Mouse (Mus musculus) CH12.LX (cell line): ENCODE results near the gene Cmtm8. TPM values are rescaled to one million over a fixed set of nuclear protein-coding genes. Genes with fewer than 3 reads are reported as not detected.

Experiments used
- DNase-seq: peaks from one replicate; pipeline ENCODE4 v3.0.0-alpha.2; 2013; ENCODE audit errors: extremely low read depth
- H3K27ac ChIP-seq: 2 replicates; pipeline ENCODE4 v1.5.1; 2012; ENCODE audit warnings: low read depth, mild to moderate bottlenecking, control low read depth, moderate library complexity; ENCODE audit not compliant: insufficient read depth
- H3K27me3 ChIP-seq: replicated peaks from 2 replicates; pipeline ENCODE3; 2012; ENCODE audit warnings: inconsistent platforms
- H3K36me3 ChIP-seq, 2 experiments: replicated peaks in 1 of 2; 2 replicates each; pipeline versions ENCODE3 to v1.6.1; 2012; ENCODE audit warnings: inconsistent platforms in 1 of 2, low read length in 1 of 2, mild to moderate bottlenecking in 1 of 2, mixed read lengths in 1 of 2, moderate library complexity in 1 of 2; ENCODE audit not compliant: control insufficient read depth in 1 of 2, insufficient read depth in 1 of 2
- H3K4me1 ChIP-seq, 2 experiments: 2 replicates each; pipeline ENCODE4 v1.6.1; 2012; ENCODE audit warnings: inconsistent platforms in 1 of 2, moderate library complexity in 1 of 2; ENCODE audit not compliant: insufficient read depth in 2 of 2, control insufficient read depth in 1 of 2
- H3K4me2 ChIP-seq: 2 replicates; pipeline ENCODE4 v1.6.1; 2012; ENCODE audit warnings: low read depth, mild to moderate bottlenecking, control low read depth; ENCODE audit not compliant: poor library complexity, insufficient read depth, severe bottlenecking
- H3K4me3 ChIP-seq, 3 experiments: fragments of 150-350 bp in 1 of 3; sonication (generic) in 1 of 3; replicated peaks in 1 of 3; 2 replicates each; pipeline versions ENCODE3 to v1.5.1; 2011 to 2012; ENCODE audit warnings: low read depth in 2 of 3, low read length in 2 of 3, mild to moderate bottlenecking in 2 of 3, moderate library complexity in 2 of 3, control low read depth in 1 of 3, improper control_type of control experiment in 1 of 3, inconsistent platforms in 1 of 3, mixed read lengths in 1 of 3; ENCODE audit not compliant: poor library complexity in 1 of 3
- H3K79me2 ChIP-seq: replicated peaks from 2 replicates; pipeline ENCODE4 v1.6.1; 2012; ENCODE audit warnings: mild to moderate bottlenecking, moderate library complexity; ENCODE audit not compliant: control insufficient read depth, poor library complexity, insufficient read depth, severe bottlenecking; ENCODE audit errors: extremely low read depth
- H3K9ac ChIP-seq: 2 replicates; pipeline ENCODE4 v1.6.1; 2012; ENCODE audit warnings: low read depth, mild to moderate bottlenecking, control low read depth, moderate library complexity; ENCODE audit not compliant: insufficient read depth
- H3K9me3 ChIP-seq: replicated peaks from 2 replicates; pipeline ENCODE3; 2012; ENCODE audit warnings: low read length, inconsistent platforms, mixed read lengths
- BHLHE40 ChIP-seq: IDR thresholded peaks from 2 replicates; pipeline ENCODE4 v1.6.1; 2011; ENCODE audit warnings: mild to moderate bottlenecking, low read depth, low read length, improper control_type of control experiment
- CHD1 ChIP-seq: IDR thresholded peaks from 2 replicates; pipeline ENCODE4 v1.6.1; 2012; ENCODE audit warnings: low read depth, low read length, improper control_type of control experiment, inconsistent platforms
- CHD2 ChIP-seq: IDR thresholded peaks from 2 replicates; pipeline ENCODE4 v1.6.1; 2011; ENCODE audit warnings: low read length, improper control_type of control experiment
- CTCF ChIP-seq, 2 experiments: IDR thresholded peaks in 1 of 2; conservative IDR thresholded peaks in 1 of 2; 2 replicates each; pipeline ENCODE4 v1.5.1; 2011 to 2012; ENCODE audit warnings: low read depth in 2 of 2, low read length in 2 of 2, improper control_type of control experiment in 1 of 2, inconsistent platforms in 1 of 2, mild to moderate bottlenecking in 1 of 2, moderate library complexity in 1 of 2
- ELF1 ChIP-seq: IDR thresholded peaks from 2 replicates; pipeline ENCODE4 v1.6.1; 2014; ENCODE audit warnings: low read depth, mild to moderate bottlenecking, inconsistent platforms, low read length, improper control_type of control experiment
- EP300 ChIP-seq: IDR thresholded peaks from 2 replicates; pipeline ENCODE4 v1.6.1; 2011; ENCODE audit warnings: low read length, improper control_type of control experiment
- ETS1 ChIP-seq: conservative IDR thresholded peaks from 2 replicates; pipeline ENCODE4 v1.6.1; 2012; ENCODE audit warnings: low read depth, mild to moderate bottlenecking, inconsistent platforms, low read length, improper control_type of control experiment, moderate library complexity
- GABPA ChIP-seq: IDR thresholded peaks from 2 replicates; pipeline ENCODE4 v1.6.1; 2012; ENCODE audit warnings: low read depth, low read length, improper control_type of control experiment, inconsistent platforms; ENCODE audit not compliant: insufficient replicate concordance
- HCFC1 ChIP-seq: IDR thresholded peaks from 2 replicates; pipeline ENCODE4 v1.6.1; 2012; ENCODE audit warnings: low read depth, mild to moderate bottlenecking, inconsistent platforms, low read length, improper control_type of control experiment
- JUN ChIP-seq: IDR thresholded peaks from 2 replicates; pipeline ENCODE4 v1.6.1; 2011; ENCODE audit warnings: low read depth, mild to moderate bottlenecking, low read length, improper control_type of control experiment, moderate library complexity; ENCODE audit not compliant: insufficient read depth
- KAT2A ChIP-seq: IDR thresholded peaks from 2 replicates; pipeline ENCODE4 v1.6.1; 2012; ENCODE audit warnings: low read length, improper control_type of control experiment, inconsistent platforms; ENCODE audit not compliant: insufficient replicate concordance
- MEF2A ChIP-seq: IDR thresholded peaks from 2 replicates; pipeline ENCODE4 v1.6.1; 2014; ENCODE audit warnings: low read depth, mild to moderate bottlenecking, inconsistent platforms, low read length, improper control_type of control experiment, borderline replicate concordance
- MYC ChIP-seq: IDR thresholded peaks from 2 replicates; pipeline ENCODE4 v1.6.1; 2011; ENCODE audit warnings: low read depth, mild to moderate bottlenecking, improper control_type of control experiment, low read length
- NELFE ChIP-seq: IDR thresholded peaks from 2 replicates; pipeline ENCODE4 v1.6.1; 2011; ENCODE audit warnings: low read depth, low read length, improper control_type of control experiment
- NRF1 ChIP-seq: IDR thresholded peaks from 2 replicates; pipeline ENCODE4 v1.6.1; 2014; ENCODE audit warnings: low read depth, mild to moderate bottlenecking, inconsistent platforms, low read length, improper control_type of control experiment, moderate library complexity
- POLR2A ChIP-seq: IDR thresholded peaks from 2 replicates; pipeline ENCODE4 v1.6.1; 2011; ENCODE audit warnings: low read depth, mild to moderate bottlenecking, improper control_type of control experiment, low read length
- POLR2AphosphoS2 ChIP-seq: IDR thresholded peaks from 2 replicates; pipeline ENCODE4 v1.6.1; 2011; ENCODE audit warnings: low read depth, low read length, improper control_type of control experiment
- RAD21 ChIP-seq: IDR thresholded peaks from 2 replicates; pipeline ENCODE4 v1.6.1; 2011; ENCODE audit warnings: low read depth, mild to moderate bottlenecking, low read length, improper control_type of control experiment, moderate library complexity
- RCOR1 ChIP-seq: conservative IDR thresholded peaks from 2 replicates; pipeline ENCODE4 v1.6.1; 2012; ENCODE audit warnings: low read depth, mild to moderate bottlenecking, inconsistent platforms, low read length, improper control_type of control experiment
- SIN3A ChIP-seq: IDR thresholded peaks from 2 replicates; pipeline ENCODE4 v1.6.1; 2012; ENCODE audit warnings: low read length, improper control_type of control experiment, inconsistent platforms
- SMC3 ChIP-seq: IDR thresholded peaks from 2 replicates; pipeline ENCODE4 v1.6.1; 2011; ENCODE audit warnings: low read depth, low read length, improper control_type of control experiment
- TBP ChIP-seq: conservative IDR thresholded peaks from 2 replicates; pipeline ENCODE4 v1.6.1; 2011; ENCODE audit warnings: low read depth, low read length, improper control_type of control experiment
- TCF12 ChIP-seq: IDR thresholded peaks from 2 replicates; pipeline ENCODE4 v1.6.1; 2014; ENCODE audit warnings: low read depth, mild to moderate bottlenecking, inconsistent platforms, low read length, improper control_type of control experiment
- USF2 ChIP-seq: conservative IDR thresholded peaks from 2 replicates; pipeline ENCODE4 v1.6.1; 2011; ENCODE audit warnings: low read depth, low read length, improper control_type of control experiment
- ZKSCAN1 ChIP-seq: IDR thresholded peaks from 2 replicates; pipeline ENCODE4 v1.6.1; 2012; ENCODE audit warnings: low read depth, inconsistent platforms, low read length, improper control_type of control experiment, borderline replicate concordance
- ZMIZ1 ChIP-seq: IDR thresholded peaks from 2 replicates; pipeline ENCODE4 v1.6.1; 2012; ENCODE audit warnings: low read depth, mild to moderate bottlenecking, inconsistent platforms, low read length, improper control_type of control experiment
- ZNF384 ChIP-seq: IDR thresholded peaks from 2 replicates; pipeline ENCODE4 v1.6.1; 2012; ENCODE audit warnings: low read depth, low read length, improper control_type of control experiment, inconsistent platforms
- dilution Hi-C: fragments of 300-500 bp; cut with MboI; formaldehyde crosslinking; loops from 2 replicates; pipeline ENCODE4 v1.14.3; 2020; ENCODE audit warnings: low sequenced_read_pairs; ENCODE audit not compliant: extremely low pct_unique_long_range_greater_than_20kb, extremely low pct_ligation_motif_present
- in situ Hi-C: fragments of 300-500 bp; cut with MboI; formaldehyde crosslinking; loops from 3 replicates; pipeline ENCODE4 v1.14.3; 2019; ENCODE audit warnings: low sequenced_read_pairs, low pct_ligation_motif_present, low pct_unique_long_range_greater_than_20kb, mixed read lengths
- polyA plus RNA-seq: library from polyadenylated mRNA; unstranded; fragments of >175 nt; gene quantifications from 2 replicates; pipeline ENCODE4 v1.2.1, GENCODE M21; 2012; ENCODE audit warnings: low read depth; ENCODE audit not compliant: insufficient read length
- total RNA-seq, 2 experiments: library from RNA; depleted of rRNA; stranded (reverse); fragments of 300-350 nt in 1 of 2; fragments of >200 nt in 1 of 2; gene quantifications; 2 replicates each; pipeline ENCODE4 v1.2.3; 2012 to 2014

Cmtm8 gene
- total and polyA plus RNA-seq, 3 experiments = 1.6 to 4.1 (median 2.7) TPM

- in situ Hi-C loops = no loop called here
- no peak for TF ChIP-seq TBP
- TF ChIP-seq GABPA = no peak
- no peak for TF ChIP-seq POLR2AphosphoS2
- TF ChIP-seq ZKSCAN1 = no peak
- TF ChIP-seq RAD21 = no peak
- no peak for TF ChIP-seq HCFC1
- no peak for TF ChIP-seq SMC3
- TF ChIP-seq MYC = no peak
- TF ChIP-seq USF2 = no peak
- no peak for TF ChIP-seq ELF1
- no peak for TF ChIP-seq POLR2A
- H3K4me2 ChIP-seq = no peak overlapping the region
- no peaks in the 10 kb centered on the region for H3K79me2 ChIP-seq
- no peaks in the 10 kb centered on the region for H3K36me3 ChIP-seq
- peaks cover 6% of the 10 kb centered on the region for H3K9me3 ChIP-seq
- no peak overlapping the region for H3K9ac ChIP-seq
- no peak overlapping the region for H3K4me3 ChIP-seq
- no peak for DNase-seq
- no peaks in the 10 kb centered on the region for H3K27me3 ChIP-seq
- dilution Hi-C loops = no loop called here
- no peak overlapping the region for H3K27ac ChIP-seq
- H3K4me1 ChIP-seq = peaks cover 0 to 15% of the 10 kb centered on the region in 2 experiments; a peak in 2 of 4 replicates
These were observed 54.4 kb downstream of the Cmtm8 start for GRCm38 (mm10) chr9:114789557-114789956.

- in situ Hi-C loops = no loop called here
- no peak overlapping the region for H3K27ac ChIP-seq
These were observed 55.3 kb downstream of the Cmtm8 start for GRCm38 (mm10) chr9:114788697-114789096.

GRCm38 (mm10) chr9:114787716-114788115, 56.2 kb downstream of the Cmtm8 start:
- Histone ChIP-seq H3K9me3 (peaks cover 6% of the 10 kb centered on the region), H3K4me1 (peaks cover 0 to 7% of the 10 kb centered on the region in 2 experiments; a peak in 2 of 4 replicates), H3K9ac (no peak overlapping the region), H3K4me2 (no peak overlapping the region), H3K27ac (no peak overlapping the region), H3K4me3 (no peak overlapping the region), H3K36me3 (no peaks in the 10 kb centered on the region), H3K79me2 (no peaks in the 10 kb centered on the region), H3K27me3 (peaks cover 3% of the 10 kb centered on the region)
- DNase-seq = no peak
- dilution Hi-C loops = no loop called here
- no peak for TF ChIP-seq JUN
- TF ChIP-seq TBP = no peak
- TF ChIP-seq ZKSCAN1 = no peak
- TF ChIP-seq NELFE = no peak
- no peak for TF ChIP-seq ELF1
- no peak for TF ChIP-seq CHD2
- TF ChIP-seq KAT2A = no peak
- TF ChIP-seq SIN3A = no peak
- TF ChIP-seq EP300 = no peak
- TF ChIP-seq CHD1 = no peak
- TF ChIP-seq TCF12 = no peak
- TF ChIP-seq ZMIZ1 = no peak
- no peak for TF ChIP-seq RAD21
- no peak for TF ChIP-seq RCOR1
- no peak for TF ChIP-seq NRF1
- TF ChIP-seq ZNF384 = no peak
- no peak for TF ChIP-seq CTCF (conservative IDR thresholded peaks at IDR 0.05 in 1 of 2, IDR thresholded peaks at IDR 0.05 in 1 of 2; ENCODE audit: low read depth in 2 of 2, low read length in 2 of 2)
- in situ Hi-C loops = no loop called here

More at GRCm38 (mm10) chr9:114788697-114789096, 55.3 kb downstream of the Cmtm8 start:
- Histone ChIP-seq H3K4me3 (no peak overlapping the region), H3K79me2 (no peaks in the 10 kb centered on the region), H3K4me2 (no peak overlapping the region), H3K9ac (no peak overlapping the region), H3K36me3 (no peaks in the 10 kb centered on the region), H3K9me3 (peaks cover 6% of the 10 kb centered on the region), H3K4me1 (peaks cover 0 to 7% of the 10 kb centered on the region in 2 experiments; a peak in 2 of 4 replicates), H3K27me3 (no peaks in the 10 kb centered on the region)
- dilution Hi-C loops = no loop called here
- no peak for DNase-seq
- TF ChIP-seq MEF2A (no peak), MYC (no peak), SIN3A (no peak), ELF1 (no peak), ETS1 (no peak), RAD21 (no peak), CHD2 (no peak), BHLHE40 (no peak)
